Mouse (Mus musculus): ENCODE data around the gene Ece1.
A peak's percentile ranks its signal among the peaks of the same experiment; 100 is the strongest.

The Ece1 gene

GRCm38 (mm10) chr4:137982869-137983268 is 120.8 kb downstream of the Ece1 start:
- DNase-seq (ENCODE audit: low read depth, low spot score): no peak

DNA sequence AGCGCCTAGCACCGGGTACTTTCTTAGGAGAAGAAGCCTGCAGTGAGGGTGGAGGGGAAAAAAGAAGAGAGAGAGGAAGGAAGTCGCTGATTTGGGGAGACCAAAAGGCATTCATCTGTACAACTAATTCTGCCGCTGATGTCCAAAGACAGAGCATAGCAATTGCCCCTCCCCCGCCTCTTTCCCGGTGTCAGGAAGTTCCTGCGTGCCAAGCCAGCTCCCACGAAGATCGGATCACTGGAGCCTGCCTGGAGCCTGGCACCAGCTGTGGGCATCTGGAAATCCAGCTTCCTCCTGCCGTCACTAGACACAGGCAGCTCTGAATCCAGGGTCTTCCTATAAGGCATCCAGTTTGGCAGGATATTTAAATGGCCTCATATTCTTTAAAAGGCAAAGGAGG is 122.2 kb downstream of the Ece1 start:
- DNase-seq (ENCODE audit: low read depth, low spot score): no peak

GRCm38 (mm10) chr4:137984746-137985145 is 122.7 kb downstream of the Ece1 start:
- no peak for DNase-seq (ENCODE audit: low read depth, low spot score)

GRCm38 (mm10) chr4:137989426-137989825 is 127.4 kb downstream of the Ece1 start:
- DNase-seq (ENCODE audit: low read depth, low spot score): no peak

- no peak for DNase-seq (ENCODE audit: low read depth, low spot score)
Measured at GRCm38 (mm10) chr4:137990433-137990832, 128.4 kb downstream of the Ece1 start.

- no peak for DNase-seq (ENCODE audit: low read depth, low spot score)
Measured at GRCm38 (mm10) chr4:137991240-137991639, 129.2 kb downstream of the Ece1 start.

DNA sequence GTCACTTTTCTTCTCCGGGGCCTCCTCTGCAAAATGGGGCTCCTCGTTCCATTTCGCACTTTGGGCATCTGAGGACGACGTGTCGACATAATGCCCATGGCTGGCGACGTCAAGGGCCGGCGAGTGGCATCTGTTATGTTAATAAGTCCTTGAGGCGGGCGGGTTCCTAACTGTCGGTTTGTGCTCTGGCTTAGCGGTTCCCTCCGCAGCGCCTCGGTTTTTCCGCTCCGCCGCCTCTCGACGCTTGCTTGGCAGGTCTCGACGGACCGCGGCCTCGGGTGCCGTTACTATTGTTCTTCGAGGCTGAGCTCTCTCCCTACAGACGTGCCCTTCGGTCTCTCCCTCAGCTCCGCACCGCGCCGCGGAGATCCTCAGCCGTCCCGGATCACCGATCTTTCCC is 130.9 kb downstream of the Ece1 start, which contains the start of gene Eif4g3:
TSS of gene Eif4g3 (plus strand) at position 133 of the 400 bp plus-strand sequence.
- peak; percentile 20 for DNase-seq (ENCODE audit: low read depth, low spot score)

DNA sequence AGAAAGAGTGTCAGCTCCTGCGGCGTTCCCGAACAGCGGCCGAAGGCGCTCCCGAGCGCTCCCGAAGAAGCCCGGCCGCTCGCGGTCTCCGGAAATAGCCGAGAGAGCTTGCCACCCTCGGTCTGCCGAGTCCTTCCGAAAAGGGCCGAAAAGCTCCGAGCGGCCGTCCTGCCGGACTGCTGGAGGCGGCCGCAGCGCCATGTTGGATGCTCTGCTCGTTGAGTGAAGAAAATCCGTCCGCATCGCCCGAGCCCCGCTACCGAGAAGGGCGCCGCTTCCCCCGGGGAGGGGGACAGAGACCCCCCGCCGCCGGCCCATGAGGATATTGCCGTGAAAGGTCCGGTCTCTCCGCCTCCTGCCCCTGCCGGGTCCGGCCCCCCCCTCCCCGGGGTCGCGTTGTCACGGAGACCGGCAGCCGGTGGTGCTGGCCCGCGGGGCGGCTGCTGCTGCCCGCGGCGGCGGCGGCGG is 131.3 kb downstream of the Ece1 start:
- DNase-seq (ENCODE audit: low read depth, low spot score): peak; percentile 85

DNA sequence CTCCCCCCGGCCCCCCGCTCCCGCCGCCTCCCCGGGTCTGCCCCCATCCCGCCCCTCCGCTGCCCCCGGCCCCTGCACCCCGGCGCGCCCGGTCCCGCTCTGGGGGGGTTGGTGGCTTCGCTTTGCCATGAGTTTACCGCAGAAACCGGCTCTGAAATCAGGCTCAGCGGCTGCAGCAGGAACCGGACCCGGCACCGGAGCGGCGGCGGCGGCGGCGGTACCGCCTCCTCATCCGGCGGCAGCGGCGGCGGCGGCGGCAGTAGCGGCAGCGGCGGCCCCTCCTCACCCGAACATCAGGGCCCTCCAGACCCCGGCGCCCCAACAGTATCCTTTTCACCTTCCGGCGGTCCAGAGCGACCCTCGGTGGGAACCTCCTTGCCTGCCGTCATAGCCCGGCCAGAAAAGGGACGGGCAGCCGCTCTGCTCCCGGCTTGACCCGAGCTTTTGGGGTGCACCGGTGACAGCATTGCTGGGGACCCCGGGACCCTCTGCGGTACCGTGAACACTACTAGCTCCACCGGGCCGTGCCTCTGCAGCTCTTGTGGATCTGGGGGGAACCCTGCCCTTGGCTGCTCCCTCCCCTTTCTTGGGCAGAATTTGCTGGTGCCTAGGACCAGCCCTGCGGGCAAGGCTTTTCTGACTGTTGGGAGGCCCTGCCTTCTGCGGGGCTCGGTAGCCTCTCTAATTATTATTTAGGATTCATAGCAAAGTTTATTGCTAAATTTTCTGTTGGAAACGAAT is 132.0 kb downstream of the Ece1 start:
- DNase-seq (ENCODE audit: low read depth, low spot score): no peak

- DNase-seq (ENCODE audit: low read depth, low spot score): no peak
Measured at GRCm38 (mm10) chr4:137994562-137995336, 132.7 kb downstream of the Ece1 start.

- DNase-seq (ENCODE audit: low read depth, low spot score): no peak
Measured at GRCm38 (mm10) chr4:137995399-137995798, 133.4 kb downstream of the Ece1 start.

DNA sequence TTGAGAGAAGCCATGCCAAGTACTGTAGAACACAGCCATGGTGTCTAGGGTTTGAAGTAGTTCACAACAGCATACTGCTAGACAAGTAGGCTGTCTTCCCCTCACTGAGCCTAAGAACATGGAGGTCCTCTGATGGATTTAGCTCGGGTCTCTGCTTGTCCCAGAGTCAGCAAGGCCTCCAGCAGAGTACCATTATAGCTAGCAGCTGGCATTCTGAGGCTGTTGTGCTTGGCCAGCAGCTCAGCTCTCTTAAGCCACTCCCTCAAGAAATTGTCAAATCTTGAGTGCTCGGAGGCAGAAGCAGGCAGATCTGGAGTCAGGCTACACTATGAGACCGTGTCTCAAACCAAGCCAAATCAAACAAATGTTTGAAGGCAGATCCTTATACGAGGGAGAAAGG is 136.2 kb downstream of the Ece1 start:
- DNase-seq (ENCODE audit: low read depth, low spot score): no peak

DNA sequence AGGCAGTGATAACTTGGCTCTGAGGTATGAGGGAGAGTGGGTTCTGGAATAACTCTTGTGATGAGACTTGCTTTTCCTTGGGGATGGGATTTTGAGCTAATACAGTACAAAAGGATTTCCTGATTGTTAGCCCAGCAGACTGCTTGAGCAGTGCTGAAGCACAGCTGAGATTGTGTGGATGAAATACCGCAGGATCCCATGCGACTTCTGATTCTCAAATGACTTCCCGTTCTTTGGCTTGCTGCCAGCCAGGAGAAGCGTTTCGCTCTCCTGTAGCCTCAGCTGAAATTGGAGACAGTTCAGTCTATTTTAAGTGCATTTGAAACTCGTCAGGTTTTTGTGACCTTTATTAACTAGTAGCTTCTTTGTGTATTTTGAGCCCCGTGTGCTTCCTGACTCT is 138.6 kb downstream of the Ece1 start:
- no peak for DNase-seq (ENCODE audit: low read depth, low spot score)

DNA sequence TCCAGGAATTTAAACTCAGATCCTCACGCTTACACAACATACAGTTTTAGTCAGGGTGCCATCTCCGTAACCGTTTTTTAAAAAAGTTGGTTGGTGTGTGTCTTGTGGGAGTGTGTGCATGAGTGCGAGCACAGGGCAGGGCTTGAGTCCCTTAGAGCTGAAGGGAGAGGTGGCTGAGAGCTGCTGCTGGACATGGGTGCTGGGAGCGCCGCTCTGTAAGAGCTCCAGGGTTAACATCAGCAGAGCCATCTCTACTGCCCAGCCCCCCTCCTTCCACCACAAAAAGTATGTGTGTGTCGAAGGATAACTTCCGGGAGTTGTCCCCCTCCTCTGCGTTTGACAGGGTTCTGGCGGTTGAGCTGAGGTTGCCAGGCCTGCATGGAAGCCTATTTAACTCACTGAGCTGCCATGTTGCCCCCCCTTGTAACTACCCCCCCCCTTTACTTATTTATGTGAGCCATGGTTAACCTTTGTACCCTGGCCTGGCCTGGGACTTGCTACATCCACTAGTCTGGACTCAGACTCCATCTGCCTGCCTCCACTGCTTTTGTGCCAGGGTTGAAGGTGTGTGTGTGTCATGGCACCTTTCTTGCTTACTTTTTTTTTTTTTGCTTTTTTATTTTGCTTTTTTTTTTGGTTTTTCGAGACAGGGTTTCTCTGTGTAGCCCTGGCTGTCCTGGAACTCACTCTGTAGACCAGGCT is 142.0 kb downstream of the Ece1 start:
- no peak for DNase-seq (ENCODE audit: low read depth, low spot score)

GRCm38 (mm10) chr4:138005781-138006180 is 143.7 kb downstream of the Ece1 start:
- no peak for DNase-seq (ENCODE audit: low read depth, low spot score)

DNA sequence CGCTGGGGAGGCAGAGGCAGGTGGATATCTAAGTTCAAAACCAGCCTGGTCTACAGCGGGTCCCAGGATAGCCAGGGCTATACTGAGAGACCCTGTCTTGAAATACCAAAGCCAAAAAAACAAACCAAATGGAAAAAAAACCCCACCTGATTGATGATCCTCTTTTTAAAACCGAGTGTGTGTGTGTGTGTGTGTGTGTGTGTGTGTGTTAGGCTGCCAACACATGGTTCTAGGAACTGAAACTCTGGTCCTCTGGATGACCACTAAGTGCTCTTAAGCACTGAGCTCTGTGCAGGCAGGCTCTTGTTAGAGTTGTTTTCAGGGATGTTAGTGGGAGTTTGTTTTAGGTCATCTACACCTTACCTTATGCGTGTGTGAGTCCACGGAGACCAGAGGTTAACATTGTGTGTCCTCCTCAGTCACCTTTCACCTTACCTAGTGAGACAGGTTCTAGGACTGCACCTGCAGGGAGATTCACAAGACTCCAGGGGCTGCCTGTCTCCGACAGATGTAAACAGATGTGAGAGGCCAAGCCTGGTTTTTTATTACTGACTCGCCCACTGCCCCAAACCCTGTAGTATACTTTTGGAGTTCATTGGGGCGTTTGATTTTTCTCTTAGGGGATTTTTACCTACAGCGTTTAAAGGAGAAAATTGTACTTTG is 145.0 kb downstream of the Ece1 start:
- DNase-seq (ENCODE audit: low read depth, low spot score): no peak

DNA sequence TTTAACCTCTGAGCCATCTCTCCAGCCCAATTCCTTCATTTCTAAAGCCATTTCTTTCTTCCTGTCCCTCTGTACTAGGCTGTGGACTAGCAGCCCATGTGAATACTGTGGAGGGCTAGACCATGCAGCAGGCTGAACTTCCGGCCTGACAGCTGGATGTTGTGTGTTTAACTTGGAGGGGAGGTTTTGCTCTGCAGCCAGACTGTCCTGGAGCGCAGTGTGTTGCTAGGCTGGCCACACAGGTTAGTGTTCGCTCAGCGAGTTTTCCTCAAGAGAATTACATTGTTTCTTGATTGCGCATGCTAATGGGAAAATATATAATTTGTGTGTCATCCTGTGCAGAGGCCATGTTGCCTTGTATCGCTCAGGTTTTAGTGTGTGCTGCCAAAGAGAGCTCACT is 146.6 kb downstream of the Ece1 start:
- no peak for DNase-seq (ENCODE audit: low read depth, low spot score)

DNA sequence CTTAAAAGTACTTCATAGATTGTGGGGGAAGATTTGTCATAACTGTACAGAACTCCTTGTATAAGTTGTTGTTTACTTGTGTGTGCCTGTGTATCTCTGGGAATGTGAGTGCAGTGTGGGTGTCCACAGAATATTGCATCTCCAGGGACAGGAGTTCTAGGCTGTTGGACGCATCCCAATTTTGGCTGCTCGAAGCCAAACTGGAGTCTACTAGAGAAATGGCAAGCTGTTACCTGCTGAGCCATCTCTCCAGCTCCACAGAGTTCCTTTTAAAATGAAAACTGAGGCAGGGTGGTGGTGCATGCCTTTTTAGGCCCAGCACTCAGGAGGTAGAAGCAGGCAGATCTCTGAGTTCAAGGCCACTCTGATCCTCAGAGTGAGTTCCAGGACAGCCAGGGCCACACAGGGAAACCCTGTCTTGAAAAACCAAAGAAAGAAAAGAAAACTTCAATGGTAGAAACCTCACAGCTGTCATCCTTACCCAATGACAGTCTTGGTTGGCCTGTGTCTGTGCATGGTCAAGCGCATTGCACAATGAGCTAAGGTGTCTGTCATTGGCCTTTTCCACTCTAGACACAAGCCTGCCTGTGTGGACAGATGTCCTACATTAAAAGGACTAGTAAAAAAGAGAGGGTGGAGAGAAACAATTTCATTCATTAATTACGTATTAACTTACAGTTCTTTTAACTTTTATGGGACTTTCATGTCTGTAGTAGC is 147.9 kb downstream of the Ece1 start:
- DNase-seq (ENCODE audit: low read depth, low spot score): no peak

- no peak for DNase-seq (ENCODE audit: low read depth, low spot score)
Measured at GRCm38 (mm10) chr4:138013723-138014479, 151.9 kb downstream of the Ece1 start.

Data from c-Kit-negative CD71-positive TER-119-positive erythroid progenitor cells, embryonic 14.5 days (primary cell).